Mouse (Mus musculus): ENCODE results near the gene Olfr213.

GRCm38 (mm10) chr6:116554952-116555351 is 16.7 kb downstream of the Olfr213 start:
- no peak for TF ChIP-seq CTCF (IDR thresholded peaks at IDR 0.05)
- TF ChIP-seq EP300 (IDR thresholded peaks at IDR 0.05; ENCODE audit: insufficient read depth, low read depth, low read length): no peak

All from heart, adult 2 months (tissue).